Mouse (Mus musculus) CH12.LX (cell line): ENCODE results near the gene Clcn7. TPM values are rescaled to one million over a fixed set of nuclear protein-coding genes. Genes with fewer than 3 reads are reported as not detected.

ENCODE experiments used
- DNase-seq: peaks from one replicate; pipeline ENCODE4 v3.0.0-alpha.2; 2013; ENCODE audit errors: extremely low read depth
- H3K27ac ChIP-seq: 2 replicates; pipeline ENCODE4 v1.5.1; 2012; ENCODE audit warnings: low read depth, mild to moderate bottlenecking, control low read depth, moderate library complexity; ENCODE audit not compliant: insufficient read depth
- H3K27me3 ChIP-seq: replicated peaks from 2 replicates; pipeline ENCODE3; 2012; ENCODE audit warnings: inconsistent platforms
- H3K36me3 ChIP-seq, 2 experiments: replicated peaks in 1 of 2; 2 replicates each; pipeline versions ENCODE3 to v1.6.1; 2012; ENCODE audit warnings: inconsistent platforms in 1 of 2, low read length in 1 of 2, mild to moderate bottlenecking in 1 of 2, mixed read lengths in 1 of 2, moderate library complexity in 1 of 2; ENCODE audit not compliant: control insufficient read depth in 1 of 2, insufficient read depth in 1 of 2
- H3K4me1 ChIP-seq, 2 experiments: 2 replicates each; pipeline ENCODE4 v1.6.1; 2012; ENCODE audit warnings: inconsistent platforms in 1 of 2, moderate library complexity in 1 of 2; ENCODE audit not compliant: insufficient read depth in 2 of 2, control insufficient read depth in 1 of 2
- H3K4me2 ChIP-seq: 2 replicates; pipeline ENCODE4 v1.6.1; 2012; ENCODE audit warnings: low read depth, mild to moderate bottlenecking, control low read depth; ENCODE audit not compliant: poor library complexity, insufficient read depth, severe bottlenecking
- H3K4me3 ChIP-seq, 3 experiments: fragments of 150-350 bp in 1 of 3; sonication (generic) in 1 of 3; replicated peaks in 1 of 3; 2 replicates each; pipeline versions ENCODE3 to v1.5.1; 2011 to 2012; ENCODE audit warnings: low read depth in 2 of 3, low read length in 2 of 3, mild to moderate bottlenecking in 2 of 3, moderate library complexity in 2 of 3, control low read depth in 1 of 3, improper control_type of control experiment in 1 of 3, inconsistent platforms in 1 of 3, mixed read lengths in 1 of 3; ENCODE audit not compliant: poor library complexity in 1 of 3
- H3K79me2 ChIP-seq: replicated peaks from 2 replicates; pipeline ENCODE4 v1.6.1; 2012; ENCODE audit warnings: mild to moderate bottlenecking, moderate library complexity; ENCODE audit not compliant: control insufficient read depth, poor library complexity, insufficient read depth, severe bottlenecking; ENCODE audit errors: extremely low read depth
- H3K9ac ChIP-seq: 2 replicates; pipeline ENCODE4 v1.6.1; 2012; ENCODE audit warnings: low read depth, mild to moderate bottlenecking, control low read depth, moderate library complexity; ENCODE audit not compliant: insufficient read depth
- H3K9me3 ChIP-seq: replicated peaks from 2 replicates; pipeline ENCODE3; 2012; ENCODE audit warnings: low read length, inconsistent platforms, mixed read lengths
- BHLHE40 ChIP-seq: IDR thresholded peaks from 2 replicates; pipeline ENCODE4 v1.6.1; 2011; ENCODE audit warnings: mild to moderate bottlenecking, low read depth, low read length, improper control_type of control experiment
- CHD2 ChIP-seq: IDR thresholded peaks from 2 replicates; pipeline ENCODE4 v1.6.1; 2011; ENCODE audit warnings: low read length, improper control_type of control experiment
- CTCF ChIP-seq, 2 experiments: IDR thresholded peaks in 1 of 2; conservative IDR thresholded peaks in 1 of 2; 2 replicates each; pipeline ENCODE4 v1.5.1; 2011 to 2012; ENCODE audit warnings: low read depth in 2 of 2, low read length in 2 of 2, improper control_type of control experiment in 1 of 2, inconsistent platforms in 1 of 2, mild to moderate bottlenecking in 1 of 2, moderate library complexity in 1 of 2
- ELF1 ChIP-seq: IDR thresholded peaks from 2 replicates; pipeline ENCODE4 v1.6.1; 2014; ENCODE audit warnings: low read depth, mild to moderate bottlenecking, inconsistent platforms, low read length, improper control_type of control experiment
- EP300 ChIP-seq: IDR thresholded peaks from 2 replicates; pipeline ENCODE4 v1.6.1; 2011; ENCODE audit warnings: low read length, improper control_type of control experiment
- ETS1 ChIP-seq: conservative IDR thresholded peaks from 2 replicates; pipeline ENCODE4 v1.6.1; 2012; ENCODE audit warnings: low read depth, mild to moderate bottlenecking, inconsistent platforms, low read length, improper control_type of control experiment, moderate library complexity
- IRF4 ChIP-seq: IDR thresholded peaks from 2 replicates; pipeline ENCODE4 v1.6.1; 2014; ENCODE audit warnings: low read depth, mild to moderate bottlenecking, inconsistent platforms, low read length, improper control_type of control experiment
- JUND ChIP-seq: conservative IDR thresholded peaks from 2 replicates; pipeline ENCODE4 v1.6.1; 2011; ENCODE audit warnings: low read depth, low read length, improper control_type of control experiment
- MAFK ChIP-seq: IDR thresholded peaks from 2 replicates; pipeline ENCODE4 v1.6.1; 2011; ENCODE audit warnings: low read length, improper control_type of control experiment; ENCODE audit not compliant: insufficient replicate concordance
- MAZ ChIP-seq: IDR thresholded peaks from 2 replicates; pipeline ENCODE4 v1.6.1; 2012; ENCODE audit warnings: low read depth, mild to moderate bottlenecking, inconsistent platforms, low read length, improper control_type of control experiment, moderate library complexity
- NELFE ChIP-seq: IDR thresholded peaks from 2 replicates; pipeline ENCODE4 v1.6.1; 2011; ENCODE audit warnings: low read depth, low read length, improper control_type of control experiment
- NRF1 ChIP-seq: IDR thresholded peaks from 2 replicates; pipeline ENCODE4 v1.6.1; 2014; ENCODE audit warnings: low read depth, mild to moderate bottlenecking, inconsistent platforms, low read length, improper control_type of control experiment, moderate library complexity
- PAX5 ChIP-seq: IDR thresholded peaks from 2 replicates; pipeline ENCODE4 v1.6.1; 2012; ENCODE audit warnings: low read length, inconsistent platforms, mixed read lengths
- POLR2A ChIP-seq: IDR thresholded peaks from 2 replicates; pipeline ENCODE4 v1.6.1; 2011; ENCODE audit warnings: low read depth, mild to moderate bottlenecking, improper control_type of control experiment, low read length
- POLR2AphosphoS2 ChIP-seq: IDR thresholded peaks from 2 replicates; pipeline ENCODE4 v1.6.1; 2011; ENCODE audit warnings: low read depth, low read length, improper control_type of control experiment
- RAD21 ChIP-seq: IDR thresholded peaks from 2 replicates; pipeline ENCODE4 v1.6.1; 2011; ENCODE audit warnings: low read depth, mild to moderate bottlenecking, low read length, improper control_type of control experiment, moderate library complexity
- RCOR1 ChIP-seq: conservative IDR thresholded peaks from 2 replicates; pipeline ENCODE4 v1.6.1; 2012; ENCODE audit warnings: low read depth, mild to moderate bottlenecking, inconsistent platforms, low read length, improper control_type of control experiment
- TBP ChIP-seq: conservative IDR thresholded peaks from 2 replicates; pipeline ENCODE4 v1.6.1; 2011; ENCODE audit warnings: low read depth, low read length, improper control_type of control experiment
- UBTF ChIP-seq: IDR thresholded peaks from 2 replicates; pipeline ENCODE4 v1.6.1; 2012; ENCODE audit warnings: low read depth, mild to moderate bottlenecking, inconsistent platforms, low read length, improper control_type of control experiment, moderate library complexity
- USF1 ChIP-seq: IDR thresholded peaks from 2 replicates; pipeline ENCODE4 v1.6.1; 2014; ENCODE audit warnings: low read depth, mild to moderate bottlenecking, inconsistent platforms, low read length, improper control_type of control experiment
- USF2 ChIP-seq: conservative IDR thresholded peaks from 2 replicates; pipeline ENCODE4 v1.6.1; 2011; ENCODE audit warnings: low read depth, low read length, improper control_type of control experiment
- ZC3H11A ChIP-seq: IDR thresholded peaks from 2 replicates; pipeline ENCODE4 v1.6.1; 2012; ENCODE audit warnings: low read depth, mild to moderate bottlenecking, inconsistent platforms, low read length, improper control_type of control experiment
- ZKSCAN1 ChIP-seq: IDR thresholded peaks from 2 replicates; pipeline ENCODE4 v1.6.1; 2012; ENCODE audit warnings: low read depth, inconsistent platforms, low read length, improper control_type of control experiment, borderline replicate concordance
- ZNF384 ChIP-seq: IDR thresholded peaks from 2 replicates; pipeline ENCODE4 v1.6.1; 2012; ENCODE audit warnings: low read depth, low read length, improper control_type of control experiment, inconsistent platforms
- dilution Hi-C: fragments of 300-500 bp; cut with MboI; formaldehyde crosslinking; loops from 2 replicates; pipeline ENCODE4 v1.14.3; 2020; ENCODE audit warnings: low sequenced_read_pairs; ENCODE audit not compliant: extremely low pct_unique_long_range_greater_than_20kb, extremely low pct_ligation_motif_present
- in situ Hi-C: fragments of 300-500 bp; cut with MboI; formaldehyde crosslinking; loops from 3 replicates; pipeline ENCODE4 v1.14.3; 2019; ENCODE audit warnings: low sequenced_read_pairs, low pct_ligation_motif_present, low pct_unique_long_range_greater_than_20kb, mixed read lengths
- polyA plus RNA-seq: library from polyadenylated mRNA; unstranded; fragments of >175 nt; gene quantifications from 2 replicates; pipeline ENCODE4 v1.2.1, GENCODE M21; 2012; ENCODE audit warnings: low read depth; ENCODE audit not compliant: insufficient read length
- total RNA-seq, 2 experiments: library from RNA; depleted of rRNA; stranded (reverse); fragments of 300-350 nt in 1 of 2; fragments of >200 nt in 1 of 2; gene quantifications; 2 replicates each; pipeline ENCODE4 v1.2.3; 2012 to 2014

The Clcn7 gene
- total and polyA plus RNA-seq, 3 experiments = 8.3 to 14.3 (median 11.6) TPM

DNA sequence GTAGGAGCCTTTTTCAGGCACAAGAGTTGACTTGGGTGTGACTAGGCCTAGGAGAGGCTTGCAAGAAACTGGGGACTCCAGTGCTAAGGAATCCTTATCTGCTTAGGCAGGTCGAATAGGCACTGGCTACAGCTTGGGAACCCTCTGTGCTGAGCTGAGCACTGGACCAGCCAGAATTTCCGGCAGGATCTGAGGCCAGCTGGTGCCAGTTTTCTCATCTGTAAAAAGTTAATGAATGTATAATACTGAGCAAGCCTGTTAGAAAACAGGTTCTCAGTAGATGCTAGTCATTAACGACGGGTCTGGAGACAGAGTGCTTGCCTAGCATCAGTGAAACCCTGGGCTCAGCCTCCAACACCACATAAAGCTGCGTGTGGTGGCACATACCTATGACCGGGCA is 2.4 kb downstream of the Clcn7 start:
- Histone ChIP-seq H3K4me2 (no peak overlapping the region), H3K79me2 (peaks cover 6% of the 10 kb centered on the region; the same call in 1 of the 2 replicates), H3K4me1 (peaks cover 9 to 24% of the 10 kb centered on the region in 2 experiments), H3K9ac (no peak overlapping the region), H3K4me3 (no peak overlapping the region), H3K9me3 (no peaks in the 10 kb centered on the region), H3K36me3 (peaks cover 0 to 42% of the 10 kb centered on the region in 2 experiments), H3K27me3 (no peaks in the 10 kb centered on the region), H3K27ac (no peak overlapping the region)
- in situ Hi-C loops = no loop called here
- dilution Hi-C loops = no loop called here
- TF ChIP-seq MAFK (no peak), PAX5 (no peak), NRF1 (no peak), IRF4 (no peak), RCOR1 (no peak), CTCF (conservative IDR thresholded peaks at IDR 0.05 in 1 of 2, IDR thresholded peaks at IDR 0.05 in 1 of 2; ENCODE audit: low read depth in 2 of 2, low read length in 2 of 2) (no peak), RAD21 (no peak), MAZ (no peak), ELF1 (no peak), UBTF (no peak), ZNF384 (no peak), ETS1 (no peak), POLR2AphosphoS2 (no peak)
- no peak for DNase-seq

DNA sequence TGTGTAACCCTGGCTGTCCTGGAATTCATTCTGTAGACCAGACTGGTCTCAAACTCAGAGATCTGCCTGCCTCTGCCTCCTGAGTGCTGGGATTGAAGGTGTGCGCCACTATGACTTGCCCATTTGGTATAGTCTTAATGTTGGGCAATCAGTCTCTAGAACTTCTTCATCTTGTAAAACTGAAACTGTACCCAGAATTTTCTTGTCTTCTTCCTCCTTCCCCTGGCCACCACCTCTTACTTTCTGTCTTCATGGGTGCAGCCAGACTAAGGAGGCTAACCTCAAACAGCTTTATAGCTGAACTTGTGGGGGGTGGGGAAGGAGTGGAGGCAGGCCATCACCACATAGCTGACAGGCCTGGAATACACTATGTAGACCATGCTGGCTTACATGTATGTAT is 5.6 kb downstream of the Clcn7 start:
- Histone ChIP-seq H3K9ac (no peak overlapping the region), H3K27ac (no peak overlapping the region), H3K79me2 (peaks cover 3% of the 10 kb centered on the region; the same call in 1 of the 2 replicates), H3K4me3 (no peak overlapping the region), H3K4me2 (no peak overlapping the region), H3K9me3 (no peaks in the 10 kb centered on the region), H3K36me3 (peaks cover 0 to 65% of the 10 kb centered on the region in 2 experiments), H3K27me3 (no peaks in the 10 kb centered on the region), H3K4me1 (peaks cover 9 to 21% of the 10 kb centered on the region in 2 experiments)
- TF ChIP-seq USF1 = no peak
- no peak for TF ChIP-seq BHLHE40
- no peak for TF ChIP-seq POLR2A
- no peak for TF ChIP-seq ETS1
- TF ChIP-seq ELF1 = no peak
- TF ChIP-seq CHD2 = no peak
- TF ChIP-seq USF2 = no peak
- TF ChIP-seq ZKSCAN1 = no peak
- no peak for TF ChIP-seq IRF4
- no peak for TF ChIP-seq UBTF
- TF ChIP-seq RAD21 = no peak
- TF ChIP-seq MAZ = no peak
- no peak for TF ChIP-seq MAFK
- TF ChIP-seq JUND = no peak
- TF ChIP-seq TBP = no peak
- TF ChIP-seq EP300 = no peak
- no peak for TF ChIP-seq PAX5
- no peak for TF ChIP-seq ZC3H11A
- TF ChIP-seq NELFE = no peak
- in situ Hi-C loops = no loop called here
- dilution Hi-C loops = no loop called here
- DNase-seq = no peak
